Mouse (Mus musculus): Measurements from ENCODE around the gene Entpd2. TPM values are rescaled to one million over a fixed set of nuclear protein-coding genes. Genes with fewer than 3 reads are reported as not detected.

The Entpd2 gene
- 10 to 100 TPM; 29.9 to 30.5 TPM for total RNA-seq (2021)
- long read RNA-seq, experiment 1, transcript Entpd2-201 (9 exons, 1,935 nt), result major isoform, 73 of 89 reads
- long read RNA-seq, experiment 1, partial matches to known transcripts, result 5 of 89 reads
- long read RNA-seq, experiment 1, other reads (novel, unspliced or antisense), result 10 of 89 reads
- long read RNA-seq, experiment 2, transcript Entpd2-201 (9 exons, 1,935 nt), result major isoform, 60 of 70 reads
- long read RNA-seq, experiment 2, partial matches to known transcripts, result 2 of 70 reads
- long read RNA-seq, experiment 2, other reads (novel, unspliced or antisense), result 8 of 70 reads

GRCm38 (mm10) chr2:25395721-25396596 is at the start of gene Entpd2:
Gene Entpd2 (plus strand): TSS chr2:25395874.
- peak; percentile 53 for DNase-seq

DNA sequence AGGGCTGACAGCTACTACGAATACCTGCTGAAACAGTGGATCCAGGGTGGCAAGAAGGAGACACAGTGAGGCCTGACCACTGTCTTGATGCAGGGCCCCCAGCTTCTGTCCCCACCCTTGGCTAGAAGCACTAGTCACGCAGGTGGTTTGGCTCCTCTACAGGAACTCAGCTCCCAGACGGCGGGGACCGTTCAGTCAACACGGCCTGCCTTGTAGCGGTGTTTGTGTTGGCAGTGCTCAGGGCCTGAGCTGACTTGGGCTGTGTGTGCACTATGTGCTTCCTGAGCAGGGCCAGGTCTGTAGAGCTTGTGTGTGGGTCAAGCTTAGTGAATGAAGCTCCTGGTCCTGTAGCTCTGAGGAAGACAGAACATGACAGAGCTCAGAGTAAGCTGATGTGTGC is 47.5 kb upstream of the Entpd2 start:
- DNase-seq, result no peak

DNA sequence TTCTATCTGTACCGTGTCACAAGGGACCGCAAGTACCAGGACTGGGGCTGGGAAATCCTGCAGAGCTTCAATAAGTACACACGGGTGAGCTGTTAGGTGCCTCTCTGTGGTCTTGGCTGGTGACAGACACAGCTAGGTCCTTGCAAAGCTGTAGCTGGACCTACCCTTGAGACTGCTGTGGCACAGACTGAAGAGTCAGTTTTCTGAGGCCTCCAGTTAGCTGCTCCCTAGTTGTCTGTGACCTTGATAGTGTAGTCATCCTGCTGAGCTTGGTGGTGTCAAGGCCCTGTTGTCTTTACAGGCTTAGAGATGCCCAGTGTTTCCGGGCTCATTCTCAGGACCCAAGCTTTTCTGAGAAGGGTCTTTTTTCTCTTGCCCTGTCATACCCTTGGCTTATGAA is 46.2 kb upstream of the Entpd2 start:
- DNase-seq, result no peak

GRCm38 (mm10) chr2:25350701-25351100 is 45.0 kb upstream of the Entpd2 start:
- no peak for DNase-seq

GRCm38 (mm10) chr2:25354211-25354610 is 41.5 kb upstream of the Entpd2 start:
- no peak for DNase-seq

DNA sequence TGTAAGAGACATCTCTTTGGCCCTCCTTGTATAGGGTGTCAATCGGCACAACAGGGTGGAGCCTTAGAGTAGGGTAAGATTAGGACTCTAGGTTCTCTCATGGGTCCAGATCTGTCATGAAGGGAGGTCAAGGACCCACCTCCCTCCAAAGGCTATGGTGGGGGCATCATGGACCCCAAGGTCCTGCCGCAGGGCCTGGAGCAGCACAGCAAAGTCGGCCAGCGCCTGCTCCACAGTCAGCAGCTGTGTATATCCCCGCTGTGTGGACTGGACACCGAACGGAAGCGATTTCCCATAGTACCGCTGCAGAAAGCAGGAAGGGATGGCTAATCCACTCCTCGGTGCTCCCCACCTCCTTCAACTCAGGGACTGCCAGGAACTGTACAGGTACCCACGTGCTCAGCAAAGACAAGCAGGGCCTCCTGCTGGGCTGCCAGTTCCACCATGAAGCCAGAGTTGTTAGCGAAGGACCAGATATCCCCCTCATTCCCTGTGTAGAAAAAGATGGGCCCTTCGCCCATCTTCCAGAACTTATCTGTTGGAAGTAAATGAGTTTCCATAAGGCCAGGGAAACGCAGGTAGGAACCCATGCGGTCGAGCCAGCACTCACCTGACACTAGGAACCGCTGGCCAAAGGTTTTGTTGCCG is 40.1 kb upstream of the Entpd2 start:
- DNase-seq, result no peak

DNA sequence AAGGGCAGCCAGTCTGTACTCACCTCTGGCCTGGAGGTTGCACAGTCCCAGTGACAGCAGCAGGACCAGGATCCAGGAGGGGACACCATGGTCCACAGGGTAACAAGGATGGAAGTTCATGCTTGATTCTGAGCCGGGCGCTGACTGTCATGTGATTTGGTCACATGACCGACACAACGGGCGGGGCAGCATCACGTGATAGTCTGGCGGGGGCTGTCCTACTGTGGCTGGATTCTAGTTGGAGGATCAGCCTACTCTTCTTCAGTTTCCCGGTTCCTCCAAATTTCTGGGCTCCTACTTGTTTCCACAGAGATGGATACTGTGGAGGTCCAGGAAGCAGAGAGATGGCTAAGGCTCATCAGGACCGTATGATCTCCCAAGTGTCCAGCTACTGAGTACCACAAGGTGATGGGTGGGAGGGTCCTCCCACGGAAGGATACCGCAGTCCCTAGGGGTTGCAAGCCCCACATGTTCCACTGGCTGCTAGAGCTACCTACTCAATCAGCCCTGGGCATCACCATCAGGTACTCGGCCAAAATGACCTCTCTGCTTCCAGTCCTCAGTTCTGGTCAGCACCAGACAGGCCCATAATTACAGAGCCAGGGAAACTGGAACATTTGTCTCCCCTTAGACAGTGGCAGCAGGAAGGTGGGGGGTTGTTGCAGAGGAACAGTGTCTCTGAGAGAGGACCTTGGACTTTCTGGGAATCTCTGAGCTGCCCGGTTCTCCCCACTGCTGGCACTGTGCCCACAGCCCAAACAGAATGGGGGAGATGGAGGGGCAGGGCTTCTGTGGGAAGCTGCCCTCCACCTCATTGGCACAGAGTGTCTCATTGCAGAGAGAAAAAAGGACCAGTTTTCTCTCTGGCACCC is 39.2 kb upstream of the Entpd2 start, which contains the start of gene Dpp7:
Gene Dpp7 (minus strand): TSS at position 152 of the 872 bp plus-strand sequence.
- peak; percentile 68 for DNase-seq

- DNase-seq, result no peak
Measured at GRCm38 (mm10) chr2:25359848-25360247, 35.8 kb upstream of the Entpd2 start.

DNA sequence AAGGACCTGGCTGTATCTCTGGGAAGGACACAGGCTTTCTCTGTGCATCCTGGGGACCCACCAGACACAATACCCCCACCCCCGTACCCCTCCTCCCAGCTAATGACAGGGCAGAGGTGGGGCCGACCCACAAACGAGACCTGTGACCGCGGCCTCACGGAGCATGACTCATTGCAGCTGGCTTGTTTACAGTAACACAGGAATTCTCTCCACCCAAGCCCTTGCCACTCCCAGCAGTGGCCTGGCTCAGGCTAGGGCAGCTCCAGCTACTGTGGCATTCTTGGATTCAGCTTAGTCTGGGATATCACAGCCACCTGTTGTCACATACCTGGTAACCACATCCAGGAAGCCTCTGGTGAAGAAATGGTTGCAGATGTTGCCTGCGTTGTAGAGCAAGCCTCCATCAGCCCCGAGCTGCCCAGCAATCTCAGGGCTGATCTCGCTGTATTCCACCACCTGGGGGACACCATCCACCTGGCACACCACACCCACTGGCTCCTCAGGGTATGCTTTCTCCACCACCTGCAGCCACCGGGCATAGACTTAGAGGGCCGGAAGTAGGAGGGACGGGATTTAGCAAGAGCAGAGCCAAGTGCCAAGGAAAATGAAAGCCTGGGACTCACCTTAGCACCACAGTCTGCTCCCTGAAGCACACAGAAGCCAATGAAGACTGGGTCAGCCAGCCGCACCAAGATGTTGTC is 32.0 kb upstream of the Entpd2 start:
- no peak for DNase-seq

GRCm38 (mm10) chr2:25364313-25364712 is 31.4 kb upstream of the Entpd2 start:
- DNase-seq, result no peak

GRCm38 (mm10) chr2:25364761-25365090 is 30.9 kb upstream of the Entpd2 start:
- DNase-seq, result no peak

- peak; percentile 82 for DNase-seq
Measured at GRCm38 (mm10) chr2:25365091-25365761, 30.4 kb upstream of the Entpd2 start, which contains the start of gene Uap1l1. Gene Uap1l1 (minus strand): TSS chr2:25365682.

- no peak for DNase-seq
Measured at GRCm38 (mm10) chr2:25369996-25370395, 25.7 kb upstream of the Entpd2 start.

DNA sequence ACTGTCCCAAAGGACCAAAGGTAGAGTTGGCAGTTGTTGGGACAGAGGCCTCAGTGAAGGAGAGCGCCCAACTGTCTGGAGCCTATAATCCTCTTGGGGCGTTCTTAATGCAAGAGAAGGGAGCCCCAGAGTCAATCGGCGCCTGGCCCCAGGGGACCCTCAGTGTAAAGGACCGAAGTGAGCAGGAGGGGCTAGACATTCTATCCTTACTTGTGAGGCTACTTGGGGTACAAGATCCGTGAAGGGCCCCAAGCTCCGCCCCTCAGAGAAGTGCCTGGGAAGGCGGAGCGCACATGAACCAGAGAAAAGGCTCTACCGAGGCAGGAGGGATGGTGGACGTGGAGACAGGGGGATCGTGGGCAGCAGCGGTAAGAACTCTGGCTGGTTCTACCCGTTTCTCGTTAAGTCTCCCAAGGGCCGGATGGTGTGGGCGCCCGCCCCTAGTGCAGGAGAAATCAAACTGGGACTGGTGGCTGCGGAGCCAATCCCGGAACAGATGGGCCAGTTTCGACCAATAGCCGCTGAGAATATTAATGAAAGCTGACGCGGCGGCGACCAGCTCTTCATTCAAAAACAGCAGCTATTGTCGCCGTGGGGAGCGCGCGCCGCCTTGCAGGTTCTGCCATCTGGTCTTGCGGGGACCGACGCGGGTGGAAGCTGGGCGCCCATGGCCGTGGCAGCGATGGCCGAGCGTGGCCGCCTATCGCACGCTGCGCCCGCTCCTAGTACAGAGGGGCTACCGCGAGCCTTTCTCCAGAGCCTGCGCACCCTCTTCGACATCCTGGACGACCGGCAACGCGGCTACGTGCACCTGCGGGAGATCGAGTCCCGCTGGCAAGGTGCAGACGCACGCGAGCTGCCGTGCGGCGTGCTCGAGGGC is 23.7 kb upstream of the Entpd2 start, which contains the start of gene Sapcd2:
Gene Sapcd2 (plus strand): TSS at position 558 of the 880 bp plus-strand sequence.
- peak; percentile 77 for DNase-seq

DNA sequence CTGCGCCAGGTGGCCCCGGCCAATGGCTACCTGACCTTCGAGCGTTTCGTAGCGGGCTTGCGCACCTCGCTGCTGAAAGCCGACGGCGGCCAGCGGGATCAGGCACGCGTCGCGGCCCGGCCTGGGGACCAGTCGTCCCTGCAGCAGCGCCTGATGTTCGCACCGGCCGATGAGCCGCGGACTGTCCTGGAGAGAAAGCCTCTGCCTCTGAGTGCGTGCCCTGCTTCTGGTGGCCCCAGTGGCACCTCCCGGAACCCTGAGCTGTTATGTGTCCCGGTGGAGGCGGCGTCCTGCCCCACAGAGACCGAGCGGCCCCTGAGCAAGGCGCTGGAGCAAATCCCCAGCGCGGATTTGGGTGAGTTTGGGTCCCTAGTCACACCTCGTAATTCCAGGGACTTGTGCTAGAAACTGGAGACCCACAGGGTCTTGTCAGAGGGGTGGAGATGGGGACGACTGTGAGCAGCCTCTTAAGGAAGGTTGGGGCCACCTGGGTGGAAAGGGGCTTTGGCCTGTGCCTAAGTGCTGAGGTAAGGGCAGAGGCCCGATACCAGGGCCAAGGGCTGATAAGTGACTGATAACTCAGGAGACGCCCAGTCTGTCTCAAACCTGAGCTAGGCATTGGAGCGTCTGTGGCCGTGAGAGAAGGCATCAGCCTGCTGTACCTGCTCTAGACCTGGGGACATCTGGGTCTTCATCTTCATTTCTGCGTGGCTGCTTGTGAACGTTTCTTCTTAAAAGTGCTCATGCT is 22.9 kb upstream of the Entpd2 start:
- DNase-seq, result no peak

GRCm38 (mm10) chr2:25373431-25373830 is 22.2 kb upstream of the Entpd2 start:
- no peak for DNase-seq

DNA sequence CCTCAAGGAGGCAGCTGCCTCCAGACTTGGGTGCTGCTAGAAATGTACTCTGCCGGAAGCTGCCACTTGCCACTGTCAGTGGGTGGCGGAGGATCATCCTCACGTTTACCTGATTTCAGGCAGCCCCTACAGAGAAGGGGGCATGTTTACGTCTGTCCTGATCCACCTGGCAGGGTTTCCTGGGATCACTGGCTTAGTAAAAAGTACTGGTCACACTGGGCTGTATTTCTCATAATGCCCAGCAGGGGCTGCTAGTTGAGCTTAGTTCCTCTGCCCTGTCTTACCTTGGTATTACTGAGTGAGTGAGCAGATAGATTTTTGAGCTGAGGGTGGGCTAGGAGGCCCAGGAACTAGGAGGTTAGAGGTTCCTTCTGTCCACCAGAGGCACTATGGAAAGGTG is 19.1 kb upstream of the Entpd2 start:
- DNase-seq, result peak; percentile 64

DNA sequence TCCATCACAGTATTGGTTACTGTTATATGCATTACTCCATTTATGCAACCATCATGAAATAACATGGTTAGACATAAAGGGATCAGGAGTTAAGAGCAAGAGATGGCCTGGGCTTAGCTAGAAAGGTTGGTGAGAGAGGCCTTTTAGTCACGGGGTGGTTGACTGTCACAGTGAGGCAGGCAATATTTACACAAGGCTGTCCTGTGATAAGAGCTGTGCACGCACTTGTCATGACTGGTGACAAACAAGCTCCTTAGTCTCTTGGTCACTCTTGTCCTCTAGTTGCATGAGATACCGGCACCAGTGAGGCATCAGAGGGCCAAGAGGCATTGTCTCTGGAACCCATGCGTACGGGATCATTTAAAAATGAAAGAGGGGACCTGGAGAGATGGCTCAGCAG is 11.2 kb upstream of the Entpd2 start:
- no peak for DNase-seq

DNA sequence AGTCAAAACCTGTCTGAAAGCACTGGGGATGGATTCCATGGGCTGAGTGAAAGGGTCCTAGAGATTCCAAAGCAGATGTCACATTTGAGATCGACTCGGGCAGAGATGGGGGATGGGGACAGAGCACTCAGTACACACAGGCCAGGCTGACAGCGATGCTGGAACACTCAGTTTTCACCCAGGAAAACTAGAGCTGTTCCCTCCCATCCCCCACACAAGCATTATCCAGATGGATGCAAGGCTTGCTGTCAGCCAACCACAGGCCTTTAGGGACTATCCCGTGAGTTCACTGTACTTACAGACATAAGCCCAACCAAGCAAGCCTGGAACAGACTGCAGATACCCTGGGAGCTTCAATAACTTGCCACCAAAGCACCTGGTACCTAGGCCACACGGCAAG is 4.4 kb upstream of the Entpd2 start:
- DNase-seq, result no peak

All from gastrocnemius, postnatal 10 days (tissue).